Mouse (Mus musculus) embryo, embryonic 11.5 days (tissue): ENCODE data around the gene Gfy.

Experiments
- DNase-seq: peaks from one replicate; pipeline ENCODE4 v3.0.0-alpha.2; 2012; ENCODE audit warnings: low read depth, low spot score

Gfy gene

DNA sequence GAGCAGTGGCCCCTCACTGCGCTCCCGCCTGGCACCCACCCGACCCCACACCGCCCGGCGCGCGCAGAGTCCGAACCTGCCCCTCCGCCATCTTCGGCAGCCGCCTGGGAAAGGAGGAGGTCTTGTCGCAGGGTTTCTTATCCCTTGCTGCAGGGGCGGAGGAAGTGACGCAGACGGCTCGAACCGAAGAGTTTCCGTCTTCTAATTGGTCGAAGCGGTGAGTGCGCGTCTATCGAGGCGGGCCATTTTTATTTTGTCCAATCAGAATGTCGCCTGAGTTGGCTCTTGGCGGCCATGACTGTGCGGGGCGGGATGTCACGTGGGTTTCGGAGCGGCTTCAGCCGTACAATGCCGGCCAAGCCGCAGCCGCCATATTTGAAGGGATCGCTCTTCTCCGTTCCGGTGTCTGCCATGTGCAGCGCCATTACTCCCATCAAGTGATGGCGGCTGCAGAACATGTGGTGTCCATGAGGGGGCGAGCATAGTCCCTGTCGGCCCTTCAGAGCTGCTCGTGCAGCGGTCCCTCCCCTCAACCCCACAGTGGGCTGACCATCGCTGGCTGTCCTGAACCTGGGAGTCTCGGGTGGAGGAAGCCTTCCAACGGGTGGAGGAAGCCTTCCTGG lies 50.6 kb downstream of the Gfy start, which contains the start of gene Rpl13a:
Rpl13a (minus strand) TSS at position 138 of the 623 bp plus-strand sequence.
- peak; percentile 99 for DNase-seq

DNA sequence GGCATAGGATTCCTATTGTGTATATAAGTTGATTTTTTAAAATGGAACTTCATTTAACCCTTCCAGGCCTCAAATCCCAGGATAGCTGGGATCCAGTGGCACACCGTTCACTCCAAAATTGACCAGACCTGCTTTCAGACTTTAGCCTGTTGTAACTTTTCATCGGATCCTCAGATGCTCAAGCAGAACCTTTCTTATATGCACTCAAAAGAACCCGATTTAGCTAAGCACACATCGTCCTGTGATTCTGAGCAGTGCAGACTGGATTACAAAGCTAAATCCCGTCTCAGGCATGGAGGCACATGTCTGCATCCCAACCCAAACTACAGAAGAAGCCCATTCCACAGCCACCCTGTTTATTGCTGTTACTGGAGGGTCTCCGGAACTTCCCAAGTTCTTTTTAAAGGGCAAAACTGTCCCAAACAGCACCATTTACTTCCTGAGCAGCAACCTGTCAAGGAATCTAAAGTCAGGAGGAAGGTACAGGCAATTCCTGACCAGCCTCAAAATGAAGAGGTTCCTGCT lies 51.6 kb downstream of the Gfy start:
- DNase-seq, result no peak

DNA sequence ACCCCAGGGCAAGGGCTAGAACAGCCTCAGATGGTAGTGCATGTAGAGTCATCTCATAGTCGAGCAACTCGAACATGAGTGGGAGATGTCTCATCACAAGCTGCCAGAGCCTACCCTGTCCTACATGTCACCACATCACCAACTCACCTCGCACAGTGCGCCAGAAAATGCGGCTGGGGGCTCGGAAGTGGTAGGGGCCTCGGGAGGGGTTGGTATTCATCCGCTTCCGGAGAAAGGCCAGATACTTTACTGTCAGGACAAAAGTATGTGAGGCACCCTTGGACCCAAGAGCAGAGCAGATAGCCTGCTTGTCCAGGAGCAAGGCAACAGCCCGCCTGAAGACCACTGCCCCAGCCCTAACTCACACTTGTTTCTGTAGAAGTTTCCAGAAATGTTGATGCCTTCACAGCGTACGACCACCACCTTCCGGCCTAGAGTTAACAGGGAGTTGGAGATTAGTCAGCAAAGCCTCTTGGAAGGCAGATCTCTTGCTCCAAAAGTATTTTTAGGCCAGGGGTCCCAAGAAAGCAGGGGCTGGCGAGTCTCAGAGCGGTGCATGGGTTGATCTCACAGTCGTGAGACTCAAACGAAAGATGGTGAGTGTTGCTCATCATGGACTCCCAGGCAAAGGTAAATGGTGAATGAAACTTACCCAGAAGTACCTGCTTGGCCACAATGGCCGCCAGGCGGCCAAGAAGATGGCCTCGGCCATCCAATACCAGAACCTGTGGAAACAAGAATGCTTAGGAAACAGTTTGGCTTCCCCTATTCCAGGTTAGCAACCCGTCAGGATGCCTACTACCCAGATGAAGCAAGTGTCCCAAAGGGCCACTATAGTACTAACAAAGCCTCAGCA lies 52.3 kb downstream of the Gfy start:
- DNase-seq, result no peak
